Mouse (Mus musculus) layer of hippocampus, postnatal 25 days (tissue): ENCODE data around the gene Ccdc160. TPM values are rescaled to one million over a fixed set of nuclear protein-coding genes. Genes with fewer than 3 reads are reported as not detected.

Source experiments
- DNase-seq, 2 experiments: peaks; one replicate each; pipeline ENCODE4 v3.0.0; 2022; ENCODE audit warnings: mixed read lengths in 2 of 2, low spot score in 1 of 2; ENCODE audit errors: extremely low spot score in 1 of 2
- total RNA-seq, 2 experiments: library from RNA; stranded (reverse); gene quantifications; 2 replicates each; pipeline ENCODE4 v1.2.3; 2021

Gene Ccdc160
- 1 to 10 TPM; 2.0 to 2.4 TPM for total RNA-seq

GRCm38 (mm10) chrX:52790980-52791593 is at the start of gene Ccdc160:
TSS of gene Ccdc160 (plus strand) at chrX:52791200.
- peak; percentile 22 to 38 for DNase-seq

- DNase-seq, result no peak
Measured at GRCm38 (mm10) chrX:52743781-52744180, 47.2 kb upstream of the Ccdc160 start.

- peak in 1 of 2 experiments; percentile 3 for DNase-seq
Measured at GRCm38 (mm10) chrX:52744201-52745051, 46.6 kb upstream of the Ccdc160 start.

- peak in 1 of 2 experiments; percentile 3 for DNase-seq
Measured at GRCm38 (mm10) chrX:52745462-52745861, 45.5 kb upstream of the Ccdc160 start.

GRCm38 (mm10) chrX:52745917-52746316 is 45.1 kb upstream of the Ccdc160 start:
- no peak for DNase-seq

GRCm38 (mm10) chrX:52746849-52747248 is 44.2 kb upstream of the Ccdc160 start:
- DNase-seq, result no peak

GRCm38 (mm10) chrX:52753491-52754085 is 37.4 kb upstream of the Ccdc160 start:
- DNase-seq, result no peak

- no peak for DNase-seq
Measured at GRCm38 (mm10) chrX:52757164-52757563, 33.8 kb upstream of the Ccdc160 start.

GRCm38 (mm10) chrX:52759232-52759631 is 31.8 kb upstream of the Ccdc160 start:
- DNase-seq, result no peak

- no peak for DNase-seq
Measured at GRCm38 (mm10) chrX:52760191-52760945, 30.6 kb upstream of the Ccdc160 start.

- DNase-seq, result no peak
Measured at GRCm38 (mm10) chrX:52762221-52762620, 28.8 kb upstream of the Ccdc160 start.

- peak in 1 of 2 experiments; percentile 12 for DNase-seq
Measured at GRCm38 (mm10) chrX:52775973-52776372, 15.0 kb upstream of the Ccdc160 start.

- DNase-seq, result no peak
Measured at GRCm38 (mm10) chrX:52777671-52778070, 13.3 kb upstream of the Ccdc160 start.

- DNase-seq, result no peak
Measured at GRCm38 (mm10) chrX:52783898-52784297, 7.1 kb upstream of the Ccdc160 start.

GRCm38 (mm10) chrX:52791944-52792719 is 1.1 kb downstream of the Ccdc160 start:
- no peak for DNase-seq

GRCm38 (mm10) chrX:52792861-52793260 is 1.9 kb downstream of the Ccdc160 start:
- DNase-seq, result no peak

- DNase-seq, result no peak
Measured at GRCm38 (mm10) chrX:52795816-52796215, 4.8 kb downstream of the Ccdc160 start.

- DNase-seq, result no peak
Measured at GRCm38 (mm10) chrX:52797031-52797625, 6.1 kb downstream of the Ccdc160 start.

GRCm38 (mm10) chrX:52798255-52798654 is 7.3 kb downstream of the Ccdc160 start:
- no peak for DNase-seq
